Mouse (Mus musculus): ENCODE measurements around the gene Rfx4. TPM values are rescaled to one million over a fixed set of nuclear protein-coding genes. Genes with fewer than 3 reads are reported as not detected.

The Rfx4 gene
- polyA plus RNA-seq, 1 experiment from 2014 or later: 1.3 TPM

- H3K4me1 ChIP-seq (ENCODE audit: control insufficient read depth, insufficient read depth, low read length): no peaks in the 10 kb centered on the region
- no peaks in the 10 kb centered on the region for H3K9me3 ChIP-seq (ENCODE audit: control insufficient read depth, low read length)
- no peaks in the 10 kb centered on the region for H3K36me3 ChIP-seq (ENCODE audit: control insufficient read depth, insufficient read depth, low read length)
- H3K4me3 ChIP-seq (ENCODE audit: low read depth, low read length): no peak overlapping the region
- DNase-seq (ENCODE audit: low spot score) (no peak), ATAC-seq (ENCODE audit: insufficient number of reproducible peaks, low FRiP score, low TSS enrichment, low read depth) (no peak)
- H3K27ac ChIP-seq (replicated peaks; ENCODE audit: low read depth, low read length): no peak overlapping the region
- no peaks in the 10 kb centered on the region for H3K27me3 ChIP-seq (ENCODE audit: control insufficient read depth, insufficient read depth, low read length)
- H3K4me2 ChIP-seq (ENCODE audit: low read depth, severe bottlenecking): no peak overlapping the region
- WGBS: 58% methylated on average over 6 of the region's 6 CpGs
- no peak overlapping the region for H3K9ac ChIP-seq (ENCODE audit: low read length)
These were observed 22.4 kb upstream of the Rfx4 start for GRCm38 (mm10) chr10:84733511-84733910.

DNA sequence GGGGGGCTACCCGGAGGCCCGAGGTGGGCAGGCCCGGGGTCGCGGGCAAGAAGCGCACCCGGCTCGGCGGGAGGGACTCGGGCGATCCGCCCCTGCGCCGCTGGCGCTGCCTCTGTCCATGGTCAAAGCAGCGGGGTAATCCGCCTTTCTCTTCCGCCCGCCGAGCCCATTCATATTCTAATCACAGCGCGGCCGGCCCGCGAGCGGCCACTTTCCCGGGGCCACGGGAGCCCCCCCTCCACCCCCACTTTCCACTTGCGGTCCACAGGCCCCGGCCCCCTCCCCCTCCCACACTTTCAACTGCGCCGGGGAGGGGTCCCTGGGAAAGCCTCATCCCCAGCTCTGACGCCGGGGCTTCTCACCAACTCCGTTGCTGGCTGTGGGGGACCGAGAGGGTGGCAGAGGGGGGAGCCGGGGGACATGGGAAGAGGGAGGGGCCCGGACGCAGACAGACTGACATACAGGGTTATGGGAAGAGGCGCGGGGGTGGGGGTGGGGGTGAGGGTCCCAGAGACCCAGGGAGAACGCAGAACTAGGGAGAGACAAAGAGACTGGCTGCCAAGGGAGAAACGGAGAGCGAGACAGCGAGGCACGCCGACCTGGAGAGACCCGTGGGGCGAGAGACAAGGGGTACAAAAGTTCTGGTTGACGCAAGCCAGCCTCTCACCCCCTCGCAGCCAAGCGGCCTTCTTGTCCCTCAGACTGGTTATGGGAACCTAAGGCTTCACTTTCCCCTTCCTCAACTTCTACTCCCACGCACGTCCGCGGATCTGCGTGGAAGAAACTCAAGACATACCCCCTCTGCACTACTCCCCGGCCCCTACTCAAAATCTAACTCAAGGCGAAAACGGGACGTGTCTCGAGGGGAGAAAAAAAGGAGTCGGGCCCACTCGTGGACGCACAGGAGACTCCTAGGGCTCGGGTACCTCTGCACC lies 744 bp upstream of the Rfx4 start:
- Histone ChIP-seq H3K27ac (replicated peaks; ENCODE audit: low read depth, low read length) (no peak overlapping the region), H3K4me1 (ENCODE audit: control insufficient read depth, insufficient read depth, low read length) (peaks cover 19% of the 10 kb centered on the region), H3K27me3 (ENCODE audit: control insufficient read depth, insufficient read depth, low read length) (peaks cover 82% of the 10 kb centered on the region), H3K4me3 (ENCODE audit: low read depth, low read length) (peak overlapping the region; percentile 24), H3K4me2 (ENCODE audit: low read depth, severe bottlenecking) (peak overlapping the region; percentile 53), H3K9me3 (ENCODE audit: control insufficient read depth, low read length) (no peaks in the 10 kb centered on the region), H3K36me3 (ENCODE audit: control insufficient read depth, insufficient read depth, low read length) (no peaks in the 10 kb centered on the region), H3K9ac (ENCODE audit: low read length) (0 out of 2 replicates have a peak overlapping the region, but pooled peaks have one; percentile 17)
- ATAC-seq (ENCODE audit: insufficient number of reproducible peaks, low FRiP score, low TSS enrichment, low read depth) (no peak), DNase-seq (ENCODE audit: low spot score) (peak; percentile 66)
- under 1% methylated on average over 66 of the region's 66 CpGs for WGBS

- Histone ChIP-seq H3K9ac (ENCODE audit: low read length) (no peak overlapping the region), H3K4me1 (ENCODE audit: control insufficient read depth, insufficient read depth, low read length) (peaks cover 24% of the 10 kb centered on the region), H3K27me3 (ENCODE audit: control insufficient read depth, insufficient read depth, low read length) (peaks cover 87% of the 10 kb centered on the region), H3K4me3 (ENCODE audit: low read depth, low read length) (peak overlapping the region; percentile 24), H3K4me2 (ENCODE audit: low read depth, severe bottlenecking) (peak overlapping the region; percentile 35), H3K36me3 (ENCODE audit: control insufficient read depth, insufficient read depth, low read length) (no peaks in the 10 kb centered on the region), H3K9me3 (ENCODE audit: control insufficient read depth, low read length) (no peaks in the 10 kb centered on the region), H3K27ac (replicated peaks; ENCODE audit: low read depth, low read length) (no peak overlapping the region)
- under 1% methylated on average over 42 of the region's 42 CpGs for WGBS
- ATAC-seq (ENCODE audit: insufficient number of reproducible peaks, low FRiP score, low TSS enrichment, low read depth): no peak
- DNase-seq (ENCODE audit: low spot score): peak; percentile 78
These were observed 703 bp downstream of the Rfx4 start for GRCm38 (mm10) chr10:84756435-84757095.

- peaks cover 24% of the 10 kb centered on the region for H3K4me1 ChIP-seq (ENCODE audit: control insufficient read depth, insufficient read depth, low read length)
- H3K4me2 ChIP-seq (ENCODE audit: low read depth, severe bottlenecking): no peak overlapping the region; the same call in 1 of the 2 replicates
- H3K9ac ChIP-seq (ENCODE audit: low read length): no peak overlapping the region
- H3K36me3 ChIP-seq (ENCODE audit: control insufficient read depth, insufficient read depth, low read length): no peaks in the 10 kb centered on the region
- peak; percentile 66 for DNase-seq (ENCODE audit: low spot score)
- no peak for ATAC-seq (ENCODE audit: insufficient number of reproducible peaks, low FRiP score, low TSS enrichment, low read depth)
- H3K27me3 ChIP-seq (ENCODE audit: control insufficient read depth, insufficient read depth, low read length): peaks cover 83% of the 10 kb centered on the region
- WGBS: 3% methylated on average over 22 of the region's 22 CpGs
- no peaks in the 10 kb centered on the region for H3K9me3 ChIP-seq (ENCODE audit: control insufficient read depth, low read length)
- H3K27ac ChIP-seq (replicated peaks; ENCODE audit: low read depth, low read length): no peak overlapping the region
- H3K4me3 ChIP-seq (ENCODE audit: low read depth, low read length): no peak overlapping the region
These were observed 1.8 kb downstream of the Rfx4 start for GRCm38 (mm10) chr10:84757426-84758199.

DNA sequence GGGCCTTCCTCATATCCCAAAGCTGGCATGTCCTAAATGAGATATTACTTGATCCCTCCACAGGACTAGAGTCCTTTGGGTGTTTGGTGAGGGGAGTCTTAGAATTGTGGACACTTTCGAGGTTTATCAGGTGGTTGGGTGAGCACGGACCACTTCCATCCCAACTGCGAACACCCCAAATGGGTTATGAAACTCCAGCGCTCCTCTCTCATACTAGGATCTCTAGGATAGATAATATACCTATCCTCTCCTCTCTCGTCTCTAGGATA lies 2.3 kb downstream of the Rfx4 start:
- peak; percentile 52 for DNase-seq (ENCODE audit: low spot score)
- no peak for ATAC-seq (ENCODE audit: insufficient number of reproducible peaks, low FRiP score, low TSS enrichment, low read depth)
- Histone ChIP-seq H3K4me2 (ENCODE audit: low read depth, severe bottlenecking) (no peak overlapping the region), H3K9me3 (ENCODE audit: control insufficient read depth, low read length) (no peaks in the 10 kb centered on the region), H3K4me3 (ENCODE audit: low read depth, low read length) (no peak overlapping the region), H3K27me3 (ENCODE audit: control insufficient read depth, insufficient read depth, low read length) (peaks cover 78% of the 10 kb centered on the region), H3K36me3 (ENCODE audit: control insufficient read depth, insufficient read depth, low read length) (no peaks in the 10 kb centered on the region), H3K4me1 (ENCODE audit: control insufficient read depth, insufficient read depth, low read length) (peaks cover 24% of the 10 kb centered on the region), H3K27ac (replicated peaks; ENCODE audit: low read depth, low read length) (no peak overlapping the region), H3K9ac (ENCODE audit: low read length) (no peak overlapping the region)
- 4% methylated on average over 5 of the region's 5 CpGs for WGBS

- Histone ChIP-seq H3K4me2 (ENCODE audit: low read depth, severe bottlenecking) (0 out of 2 replicates have a peak overlapping the region, but pooled peaks have one; percentile 2), H3K4me1 (ENCODE audit: control insufficient read depth, insufficient read depth, low read length) (peaks cover 24% of the 10 kb centered on the region), H3K9me3 (ENCODE audit: control insufficient read depth, low read length) (no peaks in the 10 kb centered on the region), H3K27me3 (ENCODE audit: control insufficient read depth, insufficient read depth, low read length) (peaks cover 73% of the 10 kb centered on the region), H3K9ac (ENCODE audit: low read length) (no peak overlapping the region), H3K36me3 (ENCODE audit: control insufficient read depth, insufficient read depth, low read length) (no peaks in the 10 kb centered on the region), H3K4me3 (ENCODE audit: low read depth, low read length) (0 out of 2 replicates have a peak overlapping the region, but pooled peaks have one; percentile 7), H3K27ac (replicated peaks; ENCODE audit: low read depth, low read length) (no peak overlapping the region)
- no peak for ATAC-seq (ENCODE audit: insufficient number of reproducible peaks, low FRiP score, low TSS enrichment, low read depth)
- peak; percentile 76 for DNase-seq (ENCODE audit: low spot score)
- 1% methylated on average over 51 of the region's 51 CpGs for WGBS
These were observed 2.9 kb downstream of the Rfx4 start for GRCm38 (mm10) chr10:84758483-84759431.

- H3K9me3 ChIP-seq (ENCODE audit: control insufficient read depth, low read length): no peaks in the 10 kb centered on the region
- peak overlapping the region; percentile 29 for H3K4me3 ChIP-seq (ENCODE audit: low read depth, low read length)
- peak overlapping the region; percentile 78 for H3K4me2 ChIP-seq (ENCODE audit: low read depth, severe bottlenecking)
- DNase-seq (ENCODE audit: low spot score): peak; percentile 67
- H3K4me1 ChIP-seq (ENCODE audit: control insufficient read depth, insufficient read depth, low read length): peaks cover 24% of the 10 kb centered on the region
- peaks cover 64% of the 10 kb centered on the region for H3K27me3 ChIP-seq (ENCODE audit: control insufficient read depth, insufficient read depth, low read length)
- no peaks in the 10 kb centered on the region for H3K36me3 ChIP-seq (ENCODE audit: control insufficient read depth, insufficient read depth, low read length)
- peak overlapping the region; percentile 34 for H3K9ac ChIP-seq (ENCODE audit: low read length)
- no peak; the same call in 1 of the 2 replicates for ATAC-seq (ENCODE audit: insufficient number of reproducible peaks, low FRiP score, low TSS enrichment, low read depth)
- WGBS: 2% methylated on average over 16 of the region's 16 CpGs
- no peak overlapping the region for H3K27ac ChIP-seq (replicated peaks; ENCODE audit: low read depth, low read length)
These were observed 3.8 kb downstream of the Rfx4 start for GRCm38 (mm10) chr10:84759511-84760117.
